Mouse (Mus musculus) midbrain, postnatal 0 days (tissue): Measurements from ENCODE around the gene Ngdn. TPM values are rescaled to one million over a fixed set of nuclear protein-coding genes. Genes with fewer than 3 reads are reported as not detected.

ENCODE experiments used
- ATAC-seq: fragments of 200-750 bp; cut with Nextera tagmentation; 2 replicates; pipeline ENCODE4 v1.8.0; 2017; ENCODE audit warnings: moderate number of reproducible peaks, mild to moderate bottlenecking, moderate TSS enrichment, moderate library complexity; ENCODE audit not compliant: low FRiP score
- DNase-seq: peaks from one replicate; pipeline ENCODE4 v3.0.0-alpha.2; 2015; ENCODE audit warnings: low spot score
- H3K27ac ChIP-seq: fragments of 300-500 bp; sonication (generic); 2 replicates; pipeline ENCODE4 v1.5.1; 2014; ENCODE audit warnings: low read depth, mild to moderate bottlenecking, low read length, mixed read lengths
- H3K27me3 ChIP-seq: fragments of 300-500 bp; sonication (generic); 2 replicates; pipeline ENCODE4 v1.6.1; 2014; ENCODE audit warnings: low read length, control low read depth, mixed read lengths; ENCODE audit not compliant: insufficient read depth
- H3K36me3 ChIP-seq: fragments of 300-500 bp; sonication (generic); 2 replicates; pipeline ENCODE4 v1.6.1; 2014; ENCODE audit warnings: low read length, control low read depth, mixed read lengths; ENCODE audit not compliant: insufficient read depth
- H3K4me1 ChIP-seq: fragments of 300-500 bp; sonication (generic); 2 replicates; pipeline ENCODE4 v1.6.1; 2014; ENCODE audit warnings: mild to moderate bottlenecking, control low read depth, antibody characterized with exemption, low read length, mixed read lengths; ENCODE audit not compliant: insufficient read depth
- H3K4me2 ChIP-seq: fragments of 300-500 bp; sonication (generic); 2 replicates; pipeline ENCODE4 v1.6.1; 2014; ENCODE audit warnings: low read depth, mild to moderate bottlenecking, low read length, mixed read lengths; ENCODE audit not compliant: poor library complexity, severe bottlenecking
- H3K4me3 ChIP-seq: fragments of 300-500 bp; sonication (generic); 2 replicates; pipeline ENCODE4 v1.5.1; 2014; ENCODE audit warnings: low read depth, mild to moderate bottlenecking, low read length, moderate library complexity
- H3K9ac ChIP-seq: fragments of 300-500 bp; sonication (generic); replicated peaks from 2 replicates; pipeline ENCODE4 v1.6.1; 2014; ENCODE audit warnings: mild to moderate bottlenecking, low read length, moderate library complexity, mixed read lengths; ENCODE audit not compliant: poor library complexity, severe bottlenecking
- H3K9me3 ChIP-seq: fragments of 300-500 bp; sonication (generic); 2 replicates; pipeline ENCODE4 v1.6.1; 2016; ENCODE audit warnings: low read length, control low read depth
- CTCF ChIP-seq: IDR thresholded peaks from 2 replicates; pipeline ENCODE4 v1.5.1; 2016; ENCODE audit warnings: antibody characterized with exemption, mild to moderate bottlenecking
- WGBS: fragments of 180-500 bp; shearing (Covaris S2); extraction: QIAGEN DNeasy Blood & Tissue Kit; methylation state at CpG from one replicate; pipeline ENCODE4 v1.1.7; 2014; 5-methylcytosine and 5-hydroxymethylcytosine counted together
- microRNA counts: library from miRNA; unstranded; fragments of <30 nt; microRNA quantifications from one replicate; lab custom pipeline; 2015
- microRNA-seq: library from miRNA; unstranded; fragments of <30 nt; microRNA quantifications from one replicate; pipeline ENCODE4, GENCODE M21; 2016; ENCODE audit warnings: borderline number of aligned reads
- polyA plus RNA-seq: library from polyadenylated mRNA; unstranded; fragments of >200 nt; fragmentation: Nextera tagmentation; extraction: Ambion mirVana; gene quantifications from 2 replicates; pipeline ENCODE4 v1.2.1, GENCODE M21; 2015
- total RNA-seq: library from RNA; depleted of rRNA; stranded (reverse); fragments of >200 nt; gene quantifications from 2 replicates; pipeline ENCODE4 v1.2.3, GENCODE M21; 2014; rRNA removed

The Ngdn gene
- total and polyA plus RNA-seq, 2 experiments from 2014 or later, result 20.9 to 44.3 TPM

DNA sequence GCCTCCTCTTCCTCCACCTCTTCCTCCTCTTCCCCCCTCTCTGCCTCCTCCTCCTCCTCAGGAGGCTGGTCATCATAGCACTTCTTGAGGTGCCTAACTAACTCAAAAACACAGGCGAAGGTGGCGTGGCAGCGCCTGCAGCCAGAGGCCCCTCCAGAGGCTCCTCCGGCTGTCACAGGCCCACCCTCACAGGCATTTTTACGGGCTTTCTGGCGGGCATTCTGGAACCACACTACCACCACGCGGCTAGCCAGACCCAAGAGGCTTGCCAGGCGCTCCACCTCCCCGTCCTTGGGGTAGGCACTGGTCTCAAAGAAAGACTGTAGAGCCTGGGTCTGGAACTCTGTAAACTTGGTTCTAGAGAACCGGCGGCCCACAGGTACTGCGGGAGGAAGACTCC, 50.1 kb downstream of the Ngdn start:
- no peaks in the 10 kb centered on the region for H3K27me3 ChIP-seq
- H3K36me3 ChIP-seq, result peaks cover 64% of the 10 kb centered on the region
- no peak overlapping the region for H3K4me3 ChIP-seq
- H3K4me1 ChIP-seq, result no peaks in the 10 kb centered on the region; the same call in 1 of the 2 replicates
- ATAC-seq, result no peak
- 0 out of 2 replicates have a peak overlapping the region, but pooled peaks have one; percentile 18 for H3K27ac ChIP-seq
- H3K4me2 ChIP-seq, result no peak overlapping the region
- no peaks in the 10 kb centered on the region for H3K9me3 ChIP-seq
- no peak for DNase-seq
- no peak for TF ChIP-seq CTCF
- 88% methylated on average over 13 of the region's 13 CpGs for WGBS
- no peak overlapping the region for H3K9ac ChIP-seq

DNA sequence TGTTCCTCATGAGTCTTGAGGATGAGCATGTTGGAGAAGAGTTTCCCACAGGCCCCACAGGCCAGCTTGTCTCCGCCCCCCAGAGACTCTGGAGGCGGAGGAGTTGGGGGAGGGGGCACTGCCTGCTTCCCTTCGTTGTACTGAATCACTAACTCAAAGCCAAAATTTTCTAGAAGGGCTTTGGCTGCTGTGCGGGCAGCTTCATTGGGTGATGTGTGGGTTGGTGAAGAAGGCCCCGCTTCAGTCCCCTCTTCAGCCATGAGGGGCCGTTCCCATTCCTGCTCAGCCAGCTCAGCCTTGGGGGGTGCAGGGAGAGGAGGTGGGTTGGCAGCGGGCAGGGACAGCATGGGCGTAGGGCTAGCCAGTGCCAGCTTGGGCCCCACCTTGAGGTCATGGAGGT, 50.8 kb downstream of the Ngdn start:
- Histone ChIP-seq H3K4me1 (no peaks in the 10 kb centered on the region; the same call in 1 of the 2 replicates), H3K4me2 (no peak overlapping the region), H3K4me3 (no peak overlapping the region), H3K36me3 (peaks cover 65% of the 10 kb centered on the region), H3K9ac (no peak overlapping the region), H3K9me3 (no peaks in the 10 kb centered on the region), H3K27ac (no peak overlapping the region), H3K27me3 (no peaks in the 10 kb centered on the region)
- DNase-seq, result no peak
- no peak for ATAC-seq
- no peak for TF ChIP-seq CTCF
- WGBS, result 93% methylated on average over 8 of the region's 8 CpGs

DNA sequence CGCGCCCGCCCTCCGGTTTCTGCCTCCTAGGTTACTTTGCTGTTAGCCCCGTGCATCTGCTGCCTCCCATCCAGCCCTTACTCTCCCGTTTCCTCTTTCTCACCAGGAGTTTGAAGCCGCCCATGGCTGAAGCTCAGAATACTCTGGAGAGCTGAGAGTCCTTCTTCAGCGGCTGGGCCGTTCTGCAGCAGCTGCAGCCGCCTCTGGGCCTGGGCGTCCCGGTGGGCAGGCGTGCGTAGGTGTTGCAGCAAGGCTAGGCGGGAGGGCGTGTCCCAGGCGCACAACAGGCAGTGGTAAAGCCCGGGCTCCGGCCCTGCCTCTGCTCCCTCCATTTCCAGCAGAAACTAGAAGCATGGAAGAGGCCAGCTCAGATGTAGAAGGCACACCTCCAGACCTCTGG, 56.5 kb downstream of the Ngdn start:
- DNase-seq, result no peak
- WGBS, result 38% methylated on average over 19 of the region's 19 CpGs
- H3K4me1 ChIP-seq, result no peaks in the 10 kb centered on the region
- H3K4me3 ChIP-seq, result no peak overlapping the region
- no peak overlapping the region for H3K27ac ChIP-seq
- peaks cover 55% of the 10 kb centered on the region for H3K36me3 ChIP-seq
- H3K9ac ChIP-seq, result 0 out of 2 replicates have a peak overlapping the region, but pooled peaks have one; percentile 19
- TF ChIP-seq CTCF, result no peak
- H3K9me3 ChIP-seq, result no peaks in the 10 kb centered on the region
- ATAC-seq, result no peak
- H3K4me2 ChIP-seq, result no peak overlapping the region
- no peaks in the 10 kb centered on the region for H3K27me3 ChIP-seq

MicroRNAs within 50 kb of the gene (microRNA counts, 519-probe panel; counts per million panel counts)
- microRNA mmu-miR-208b (lab: Ali Mortazavi, UCI), result 528 counts per million, percentile 58 among the panel's probes with 10 or more counts

Small RNAs within 50 kb of the gene (microRNA-seq; reads per million reads assigned to microRNA genes)
- 18.1 reads per million, percentile 27 among the genes with 10 or more reads in this experiment for gene Mir208b

Other genes starting within 250 kb of the Ngdn start
- 10.3 and 11.3 TPM in 2 replicates for gene Slc7a8, start 233.5 kb upstream of the Ngdn start, total RNA-seq
- 8.8 and 9.7 TPM in 2 replicates for gene Slc7a8, start 233.5 kb upstream of the Ngdn start, polyA plus RNA-seq
- 0.38 TPM in 1 of 2 replicates, not detected in the other for gene Rnf212b, start 201.3 kb upstream of the Ngdn start, total RNA-seq
- not detected in 2 replicates for gene Rnf212b, start 201.3 kb upstream of the Ngdn start, polyA plus RNA-seq
- gene Homez, start 144.5 kb upstream of the Ngdn start, total RNA-seq, result 6.9 and 9.4 TPM in 2 replicates
- 8.0 and 9.6 TPM in 2 replicates for gene Homez, start 144.5 kb upstream of the Ngdn start, polyA plus RNA-seq
- gene Ppp1r3e, start 137.9 kb upstream of the Ngdn start, total RNA-seq, result 27.1 and 37.2 TPM in 2 replicates
- 2.8 and 4.1 TPM in 2 replicates for gene Ppp1r3e, start 137.9 kb upstream of the Ngdn start, polyA plus RNA-seq
- gene Bcl2l2, start 132.1 kb upstream of the Ngdn start, total RNA-seq, result 23.1 and 31.2 TPM in 2 replicates
- gene Bcl2l2, start 132.1 kb upstream of the Ngdn start, polyA plus RNA-seq, result 2.9 and 3.7 TPM in 2 replicates
- gene Gm20521, start 132.0 kb upstream of the Ngdn start, total RNA-seq, result 0.82 TPM in 1 of 2 replicates, not detected in the other
- gene Gm20521, start 132.0 kb upstream of the Ngdn start, polyA plus RNA-seq, result 1.4 and 1.6 TPM in 2 replicates
- gene Pabpn1, start 123.0 kb upstream of the Ngdn start, total RNA-seq, result 95.1 and 115 TPM in 2 replicates
- 139 and 162 TPM in 2 replicates for gene Pabpn1, start 123.0 kb upstream of the Ngdn start, polyA plus RNA-seq
- gene Slc22a17, start 102.3 kb upstream of the Ngdn start, total RNA-seq, result 495 and 558 TPM in 2 replicates
- gene Slc22a17, start 102.3 kb upstream of the Ngdn start, polyA plus RNA-seq, result 345 TPM in 2 replicates
- 24.0 and 41.4 TPM in 2 replicates for gene Efs, start 89.3 kb upstream of the Ngdn start, total RNA-seq
- gene Efs, start 89.3 kb upstream of the Ngdn start, polyA plus RNA-seq, result 8.5 and 8.9 TPM in 2 replicates
- gene Il25, start 82.8 kb upstream of the Ngdn start, total RNA-seq, result 1.1 TPM in 1 of 2 replicates, not detected in the other
- 0.38 and 0.48 TPM in 2 replicates for gene Il25, start 82.8 kb upstream of the Ngdn start, polyA plus RNA-seq
- gene Cmtm5, start 79.2 kb upstream of the Ngdn start, total RNA-seq, result 26.4 and 44.8 TPM in 2 replicates
- gene Cmtm5, start 79.2 kb upstream of the Ngdn start, polyA plus RNA-seq, result 27.0 and 27.5 TPM in 2 replicates
- 0.24 and 0.33 TPM in 2 replicates for gene Myh6, start 48.5 kb upstream of the Ngdn start, total RNA-seq
- gene Myh6, start 48.5 kb upstream of the Ngdn start, polyA plus RNA-seq, result 2.1 and 2.5 TPM in 2 replicates
- gene Gm17428, start 38.5 kb upstream of the Ngdn start, total RNA-seq, result not detected in 2 replicates
- not detected in 2 replicates for gene Gm17428, start 38.5 kb upstream of the Ngdn start, polyA plus RNA-seq
- gene Myh7, start 20.8 kb upstream of the Ngdn start, total RNA-seq, result 1.8 and 3.2 TPM in 2 replicates
- gene Myh7, start 20.8 kb upstream of the Ngdn start, polyA plus RNA-seq, result 9.6 and 10.3 TPM in 2 replicates
- 16.4 and 18.6 TPM in 2 replicates for gene Zfhx2, start 76.9 kb downstream of the Ngdn start, total RNA-seq
- 11.2 and 14.2 TPM in 2 replicates for gene Zfhx2, start 76.9 kb downstream of the Ngdn start, polyA plus RNA-seq
- gene Thtpa, start 79.3 kb downstream of the Ngdn start, total RNA-seq, result 38.0 and 42.1 TPM in 2 replicates
- 32.5 and 35.2 TPM in 2 replicates for gene Thtpa, start 79.3 kb downstream of the Ngdn start, polyA plus RNA-seq
- 8.2 and 11.6 TPM in 2 replicates for gene Ap1g2, start 91.1 kb downstream of the Ngdn start, total RNA-seq
- gene Ap1g2, start 91.1 kb downstream of the Ngdn start, polyA plus RNA-seq, result 6.6 and 8.9 TPM in 2 replicates
- gene Jph4, start 101.5 kb downstream of the Ngdn start, total RNA-seq, result 158 and 182 TPM in 2 replicates
- 41.7 and 45.1 TPM in 2 replicates for gene Jph4, start 101.5 kb downstream of the Ngdn start, polyA plus RNA-seq
- 2.0 TPM in 1 of 2 replicates, not detected in the other for gene Dhrs2, start 206.6 kb downstream of the Ngdn start, total RNA-seq
- gene Dhrs2, start 206.6 kb downstream of the Ngdn start, polyA plus RNA-seq, result 0.56 and 0.86 TPM in 2 replicates